Mouse (Mus musculus): ENCODE results near the gene Cers3.

DNA sequence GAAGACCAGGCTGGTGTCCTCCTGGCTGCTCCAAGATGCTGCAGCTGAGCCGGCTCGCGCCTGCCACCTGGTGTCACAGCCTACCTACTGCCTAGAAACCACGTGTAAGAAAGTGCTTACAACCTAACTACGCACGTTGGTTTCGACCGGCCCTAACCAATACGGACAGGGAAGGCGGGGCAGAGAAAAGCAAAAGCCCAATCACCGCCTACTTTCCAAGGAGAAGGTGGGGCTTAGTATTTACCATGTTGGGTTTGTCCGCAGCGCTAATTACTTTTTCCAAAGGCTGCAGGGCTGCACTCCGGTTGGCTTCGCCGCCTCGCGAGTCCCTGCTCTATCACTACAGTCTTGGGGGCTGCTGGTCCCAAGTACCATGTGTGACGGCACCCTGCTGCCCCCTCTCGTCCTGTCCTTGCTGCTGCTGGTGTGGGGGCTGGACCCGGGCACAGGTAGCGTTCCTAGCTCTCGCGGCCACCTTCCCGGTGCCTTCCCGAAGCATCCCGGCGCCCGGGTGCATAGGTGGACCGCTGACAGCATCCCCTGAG, 96.2 kb downstream of the Cers3 start, which contains the start of gene Adamts17:
- TF ChIP-seq CTCF (IDR thresholded peaks at IDR 0.05), result peak; percentile 98
- peak; percentile 80 for TF ChIP-seq POLR2A (IDR thresholded peaks at IDR 0.05; ENCODE audit: insufficient read depth, low read depth, low read length)
- peak; percentile 72; the same call in 1 of the 2 replicates for TF ChIP-seq EP300 (IDR thresholded peaks at IDR 0.05; ENCODE audit: insufficient read depth, low read depth, low read length)

All from heart, adult 2 months (tissue).